Mouse (Mus musculus): Measurements from ENCODE around the gene Hacd2. TPM values are rescaled to one million over a fixed set of nuclear protein-coding genes. Genes with fewer than 3 reads are reported as not detected.

Gene Hacd2
- total RNA-seq, 1 experiment from 2014 or later: 7.7 TPM

DNA sequence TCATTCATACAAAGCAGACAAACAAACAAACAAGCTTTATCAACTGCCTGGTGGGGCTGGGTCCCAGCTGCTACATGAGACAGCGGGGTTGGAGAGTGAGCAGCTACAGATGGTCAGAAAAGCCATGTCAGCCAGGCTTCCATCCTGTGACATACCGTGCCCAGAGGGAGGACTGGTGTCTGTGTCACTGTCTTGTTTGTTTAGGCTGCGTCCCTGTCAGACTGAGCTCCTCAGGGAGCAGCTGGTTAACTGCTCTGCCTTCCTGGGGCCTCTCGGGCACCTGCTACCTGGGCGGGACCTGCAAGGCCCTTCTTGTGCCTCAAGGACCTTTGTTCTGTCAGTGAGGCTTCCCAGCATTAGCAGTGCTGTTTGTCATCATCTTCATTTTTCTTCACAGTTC is 28.8 kb downstream of the Hacd2 start:
- ATAC-seq (replicated peaks; ENCODE audit: low read depth, poor library complexity, severe bottlenecking): no peak

DNA sequence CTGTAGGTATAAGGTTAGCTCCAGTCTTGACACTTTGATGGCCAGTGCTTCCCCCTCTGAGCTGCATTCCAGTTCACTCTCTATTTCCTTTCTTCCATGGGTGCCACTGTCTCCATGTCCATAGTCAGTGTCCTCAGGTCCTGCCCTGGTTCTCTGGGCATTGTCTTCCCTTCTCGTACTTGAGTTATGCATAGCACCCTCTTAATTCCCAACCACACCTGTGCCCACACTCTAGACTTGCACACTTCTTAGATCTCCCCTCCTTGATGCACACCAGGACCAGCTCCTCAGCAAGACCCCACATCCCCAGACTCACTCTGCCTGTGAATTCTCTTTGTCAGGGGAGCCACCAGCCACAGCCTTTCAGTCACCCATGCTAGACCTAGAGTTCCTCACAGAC is 30.0 kb downstream of the Hacd2 start:
- ATAC-seq (replicated peaks; ENCODE audit: low read depth, poor library complexity, severe bottlenecking): no peak

DNA sequence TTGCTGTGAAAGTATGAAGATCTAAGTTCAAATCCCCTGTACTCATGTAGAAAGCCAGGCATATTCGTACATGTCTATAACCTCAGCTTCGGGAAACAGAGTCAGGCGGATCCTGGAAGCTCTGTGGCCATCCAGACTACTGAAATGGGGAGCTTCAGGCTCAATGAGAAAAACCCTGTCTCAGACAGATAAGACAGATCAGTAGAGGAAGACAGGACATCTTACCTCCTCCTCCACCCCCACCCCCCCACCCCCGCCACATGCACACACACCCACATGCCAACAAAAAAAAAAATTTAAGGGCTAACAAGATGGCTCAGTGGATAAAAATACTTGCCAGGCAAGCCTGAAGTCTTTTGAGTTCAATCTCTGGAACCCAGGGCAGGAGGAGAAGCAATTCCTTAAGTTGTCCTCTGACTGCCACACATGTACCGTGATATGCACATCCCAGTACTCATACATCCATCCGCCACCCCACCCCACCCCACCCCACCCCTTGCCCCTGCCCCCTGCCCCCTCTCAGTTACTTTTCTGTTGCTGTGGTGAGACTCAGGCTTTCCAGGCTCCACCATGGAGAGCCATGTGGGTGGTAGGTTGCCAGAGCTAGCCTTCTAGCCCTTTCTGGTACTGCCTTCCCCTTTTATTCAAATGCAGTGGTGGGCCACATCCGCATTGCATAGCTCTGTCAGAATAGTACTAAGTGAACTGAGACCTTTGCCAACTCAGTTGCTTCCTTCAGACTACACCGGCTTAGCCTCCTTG is 32.4 kb downstream of the Hacd2 start:
- ATAC-seq (replicated peaks; ENCODE audit: low read depth, poor library complexity, severe bottlenecking): peak; percentile 82

DNA sequence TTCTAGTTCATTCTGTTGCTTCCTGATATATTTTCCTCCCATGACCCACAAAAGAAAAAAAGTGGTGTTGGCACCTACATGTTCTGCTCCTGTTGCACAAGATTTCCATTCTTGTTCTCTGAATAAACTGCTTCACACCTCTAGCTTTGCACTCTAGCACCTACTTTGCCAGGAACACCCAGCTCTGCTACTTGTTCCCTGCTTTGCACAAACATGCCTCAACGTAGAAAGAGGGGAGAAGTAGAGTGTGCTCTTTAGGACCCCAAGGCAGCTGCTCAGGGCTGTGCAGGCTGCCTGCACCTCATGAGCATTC is 32.9 kb downstream of the Hacd2 start:
- no peak for ATAC-seq (replicated peaks; ENCODE audit: low read depth, poor library complexity, severe bottlenecking)

- peak; percentile 46 for ATAC-seq (replicated peaks; ENCODE audit: low read depth, poor library complexity, severe bottlenecking)
These were observed 33.6 kb downstream of the Hacd2 start for GRCm38 (mm10) chr16:35055861-35056260.

- ATAC-seq (replicated peaks; ENCODE audit: low read depth, poor library complexity, severe bottlenecking): peak; percentile 56; the same call in 1 of the 2 replicates
These were observed 34.1 kb downstream of the Hacd2 start for GRCm38 (mm10) chr16:35056306-35056705.

GRCm38 (mm10) chr16:35056786-35057185 is 34.6 kb downstream of the Hacd2 start:
- no peak for ATAC-seq (replicated peaks; ENCODE audit: low read depth, poor library complexity, severe bottlenecking)

GRCm38 (mm10) chr16:35061017-35061416 is 38.8 kb downstream of the Hacd2 start:
- no peak for ATAC-seq (replicated peaks; ENCODE audit: low read depth, poor library complexity, severe bottlenecking)

- ATAC-seq (replicated peaks; ENCODE audit: low read depth, poor library complexity, severe bottlenecking): 0 out of 2 replicates have a peak, but pooled peaks have one; percentile 18
These were observed 43.5 kb downstream of the Hacd2 start for GRCm38 (mm10) chr16:35065724-35066123.

- no peak for ATAC-seq (replicated peaks; ENCODE audit: low read depth, poor library complexity, severe bottlenecking)
These were observed 44.9 kb downstream of the Hacd2 start for GRCm38 (mm10) chr16:35067095-35067494.

GRCm38 (mm10) chr16:35067631-35068030 is 45.4 kb downstream of the Hacd2 start:
- no peak for ATAC-seq (replicated peaks; ENCODE audit: low read depth, poor library complexity, severe bottlenecking)

GRCm38 (mm10) chr16:35068886-35069285 is 46.7 kb downstream of the Hacd2 start:
- no peak for ATAC-seq (replicated peaks; ENCODE audit: low read depth, poor library complexity, severe bottlenecking)

- ATAC-seq (replicated peaks; ENCODE audit: low read depth, poor library complexity, severe bottlenecking): peak; percentile 50; the same call in 1 of the 2 replicates
These were observed 52.2 kb downstream of the Hacd2 start for GRCm38 (mm10) chr16:35074436-35074835.

- no peak for ATAC-seq (replicated peaks; ENCODE audit: low read depth, poor library complexity, severe bottlenecking)
These were observed 53.4 kb downstream of the Hacd2 start for GRCm38 (mm10) chr16:35075643-35076042.

- no peak for ATAC-seq (replicated peaks; ENCODE audit: low read depth, poor library complexity, severe bottlenecking)
These were observed 71.3 kb downstream of the Hacd2 start for GRCm38 (mm10) chr16:35093500-35093899.

- ATAC-seq (replicated peaks; ENCODE audit: low read depth, poor library complexity, severe bottlenecking): no peak
These were observed 75.8 kb downstream of the Hacd2 start for GRCm38 (mm10) chr16:35097870-35098530.

DNA sequence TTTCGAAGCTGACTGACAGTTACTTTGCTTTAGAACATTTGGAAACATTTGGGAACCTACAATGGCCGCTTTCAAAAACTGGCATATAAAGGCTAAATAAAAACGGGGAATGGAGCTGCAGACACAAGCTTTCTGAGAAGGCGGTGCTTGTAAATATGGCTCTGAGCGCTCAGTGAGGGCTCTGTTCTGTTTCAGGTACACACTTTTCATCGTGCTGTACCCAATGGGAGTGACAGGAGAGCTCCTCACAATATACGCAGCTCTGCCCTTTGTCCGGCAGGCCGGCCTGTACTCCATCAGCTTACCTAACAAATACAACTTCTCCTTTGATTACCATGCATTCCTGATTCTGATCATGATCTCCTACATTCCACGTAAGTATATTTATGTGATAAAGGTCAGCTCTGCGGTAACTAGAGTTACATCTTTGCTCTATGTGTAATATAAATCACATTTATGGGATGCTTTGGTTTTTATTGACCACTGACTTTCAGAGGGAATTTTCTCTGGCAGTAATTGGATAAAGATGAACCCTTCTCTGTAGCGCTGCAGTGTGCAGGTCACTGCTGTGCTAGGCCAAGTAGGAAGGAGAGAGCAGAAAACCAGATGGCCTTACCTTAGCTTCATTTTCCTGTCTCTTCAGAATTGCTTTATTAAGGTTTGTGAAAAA is 79.7 kb downstream of the Hacd2 start:
- ATAC-seq (replicated peaks; ENCODE audit: low read depth, poor library complexity, severe bottlenecking): no peak

DNA sequence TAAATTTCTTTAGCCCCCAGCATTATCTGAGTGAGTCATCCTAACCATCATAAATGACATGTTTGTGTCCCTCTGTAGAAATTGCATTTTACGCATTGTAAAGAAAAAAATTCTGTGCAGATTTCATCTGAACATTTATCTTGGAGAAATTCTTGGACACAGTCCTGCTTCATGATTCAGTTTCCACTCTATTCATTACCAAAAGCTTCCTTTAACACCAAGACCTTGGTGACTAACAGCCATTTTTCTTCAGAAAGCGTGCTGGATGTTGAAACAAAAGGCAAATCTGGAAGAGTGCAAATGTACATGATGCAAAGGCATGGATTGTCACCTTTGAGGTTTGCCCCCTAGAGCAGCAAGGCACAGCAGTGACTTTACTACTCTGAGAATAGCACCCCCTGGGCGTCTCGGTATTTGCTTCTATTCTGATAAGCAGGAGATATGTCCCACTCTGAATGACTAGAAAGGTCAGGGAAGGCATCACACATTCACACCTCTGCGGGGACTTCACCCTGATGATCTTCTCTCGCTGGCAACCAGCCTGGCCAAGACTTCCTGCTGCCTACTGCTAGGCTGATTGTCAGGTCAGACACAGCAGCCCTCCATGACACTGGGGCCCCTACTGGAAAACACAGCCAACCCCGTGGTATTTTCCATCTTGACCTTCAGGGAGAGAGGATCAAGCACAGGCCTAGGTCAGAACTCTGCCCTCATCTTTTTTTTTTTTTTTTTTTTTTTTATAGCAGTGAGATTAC is 80.8 kb downstream of the Hacd2 start:
- no peak for ATAC-seq (replicated peaks; ENCODE audit: low read depth, poor library complexity, severe bottlenecking)

GRCm38 (mm10) chr16:35107985-35108384 is 85.8 kb downstream of the Hacd2 start:
- ATAC-seq (replicated peaks; ENCODE audit: low read depth, poor library complexity, severe bottlenecking): no peak

DNA sequence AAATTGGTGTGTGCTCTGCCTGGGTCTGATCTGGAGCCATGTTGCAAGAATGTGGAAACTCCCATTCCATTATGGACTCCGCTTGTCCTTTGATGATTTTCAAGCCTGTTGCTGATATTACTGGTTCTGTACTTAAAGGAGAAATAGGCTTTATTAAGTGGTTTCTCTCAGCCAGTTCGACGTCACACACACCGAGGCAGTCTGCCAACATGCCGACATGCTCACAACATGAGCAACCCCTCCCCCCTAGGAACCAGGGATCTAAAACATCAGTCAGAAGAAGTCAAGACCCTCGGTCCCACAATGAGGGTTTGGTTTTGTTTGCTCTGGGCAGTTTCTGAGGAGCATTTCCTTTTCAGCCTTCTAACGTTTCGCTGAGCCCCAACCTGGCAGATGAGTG is 86.9 kb downstream of the Hacd2 start:
- ATAC-seq (replicated peaks; ENCODE audit: low read depth, poor library complexity, severe bottlenecking): no peak

All from common myeloid progenitor, adult 5-6 weeks (primary cell).